Mouse (Mus musculus) adrenal gland, adult 18-20 months (tissue): ENCODE results near the gene Gpx4. TPM values are rescaled to one million over a fixed set of nuclear protein-coding genes. Genes with fewer than 3 reads are reported as not detected.

Experiments used
- DNase-seq, 2 experiments: peaks; one replicate each; pipeline ENCODE4 v3.0.0; 2021 to 2022; ENCODE audit warnings: low spot score in 2 of 2
- total RNA-seq, 2 experiments: library from RNA; stranded (reverse); gene quantifications; 1 replicate in 1 of 2; 2 replicates in 1 of 2; pipeline ENCODE4 v1.2.3; 2021

Gpx4 gene
- total RNA-seq, 2 experiments from 2014 or later, result 1,091 to 1,886 TPM

- DNase-seq, result no peak
Measured at GRCm38 (mm10) chr10:80071516-80071900, 24.5 kb downstream of the Gpx4 start.

- DNase-seq, result peak in 1 of 2 experiments; percentile 30
Measured at GRCm38 (mm10) chr10:80072623-80073489, 25.9 kb downstream of the Gpx4 start.

- DNase-seq, result peak; percentile 68 to 71
Measured at GRCm38 (mm10) chr10:80074813-80075601, 28.0 kb downstream of the Gpx4 start.

GRCm38 (mm10) chr10:80075924-80076323, 29.0 kb downstream of the Gpx4 start:
- DNase-seq, result no peak

GRCm38 (mm10) chr10:80076386-80076785, 29.4 kb downstream of the Gpx4 start:
- no peak for DNase-seq

GRCm38 (mm10) chr10:80077312-80077711, 30.3 kb downstream of the Gpx4 start:
- DNase-seq, result no peak

GRCm38 (mm10) chr10:80078366-80078765, 31.4 kb downstream of the Gpx4 start:
- DNase-seq, result no peak

- no peak for DNase-seq
Measured at GRCm38 (mm10) chr10:80080396-80081070, 33.6 kb downstream of the Gpx4 start.

GRCm38 (mm10) chr10:80081075-80081474, 34.1 kb downstream of the Gpx4 start:
- DNase-seq, result no peak

- DNase-seq, result no peak
Measured at GRCm38 (mm10) chr10:80084817-80085487, 38.0 kb downstream of the Gpx4 start.

GRCm38 (mm10) chr10:80086847-80087246, 39.9 kb downstream of the Gpx4 start:
- no peak for DNase-seq

GRCm38 (mm10) chr10:80087483-80087882, 40.5 kb downstream of the Gpx4 start:
- DNase-seq, result no peak

GRCm38 (mm10) chr10:80089146-80089545, 42.2 kb downstream of the Gpx4 start:
- DNase-seq, result no peak

- DNase-seq, result no peak
Measured at GRCm38 (mm10) chr10:80091527-80091926, 44.6 kb downstream of the Gpx4 start.

- no peak for DNase-seq
Measured at GRCm38 (mm10) chr10:80092690-80093089, 45.7 kb downstream of the Gpx4 start.

- no peak for DNase-seq
Measured at GRCm38 (mm10) chr10:80094085-80094484, 47.1 kb downstream of the Gpx4 start.

GRCm38 (mm10) chr10:80094684-80095083, 47.7 kb downstream of the Gpx4 start:
- DNase-seq, result no peak

GRCm38 (mm10) chr10:80095547-80095946, 48.6 kb downstream of the Gpx4 start:
- no peak for DNase-seq

GRCm38 (mm10) chr10:80097275-80097674, 50.3 kb downstream of the Gpx4 start:
- DNase-seq, result no peak

- peak in 1 of 2 experiments; percentile 31 for DNase-seq
Measured at GRCm38 (mm10) chr10:80098630-80099029, 51.7 kb downstream of the Gpx4 start.

- peak; percentile 46 to 54 for DNase-seq
Measured at GRCm38 (mm10) chr10:80100982-80101381, 54.0 kb downstream of the Gpx4 start.
